In genomic region chr17:57031661-57032420, GRCm38 (mm10) we compare ENCODE assay signal across 8 mouse cellular contexts. TPM values are rescaled to one million over a fixed set of nuclear protein-coding genes. Genes with fewer than 3 reads are reported as not detected.
DNase-seq lines count a peak whose midpoint lies in the region; ATAC-seq lines count a peak whose summit lies in the region.

No protein-coding gene starts in this region.

- no peaks in the 10 kb centered on the region for H3K9me3 ChIP-seq in hindbrain, embryonic 14.5 days (ENCODE audit: control insufficient read depth, low read length)

- H3K4me1 ChIP-seq in hindbrain, embryonic 14.5 days (replicated peaks; ENCODE audit: control insufficient read depth, insufficient read depth, low read length) = peaks cover 22% of the 10 kb centered on the region

- peak overlapping the region; percentile 68 for H3K4me2 ChIP-seq in hindbrain, embryonic 14.5 days (replicated peaks)

- WGBS in hindbrain, embryonic 14.5 days = under 1% methylated on average over 38 of the region's 38 CpGs

- peaks cover 18% of the 10 kb centered on the region for H3K36me3 ChIP-seq in hindbrain, embryonic 14.5 days (replicated peaks; ENCODE audit: control insufficient read depth, insufficient read depth)

- peak overlapping the region; percentile 54 for H3K9ac ChIP-seq in hindbrain, embryonic 14.5 days

- peak overlapping the region; percentile 95 for H3K4me3 ChIP-seq in hindbrain, embryonic 14.5 days (replicated peaks; ENCODE audit: low read length)

- ATAC-seq in hindbrain, embryonic 14.5 days (ENCODE audit: low FRiP score) = peak; percentile 98

- DNase-seq in T-cell, adult 2 months (ENCODE audit: low spot score) = peak; percentile 100
- peak; percentile 98 to 99 for DNase-seq in cerebellum, postnatal 25 days
- DNase-seq in frontal cortex, postnatal 25 days (ENCODE audit: low spot score in 2 of 2) = peak; percentile 98 to 99
- peak; percentile 99 for DNase-seq in hindbrain, embryonic 14.5 days (ENCODE audit: low spot score)
- DNase-seq in layer of hippocampus, postnatal 36 days = peak; percentile 99 to 100
- peak; percentile 100 for DNase-seq in lung, postnatal 36 days
- peak; percentile 100 for DNase-seq in retina, postnatal 1 day
- peak; percentile 93 for DNase-seq in urinary bladder, postnatal 10 days (ENCODE audit: low spot score)

- H3K27ac ChIP-seq in hindbrain, embryonic 14.5 days = peak overlapping the region; percentile 77

- H3K27me3 ChIP-seq in hindbrain, embryonic 14.5 days (ENCODE audit: control insufficient read depth, insufficient read depth, low read length) = no peaks in the 10 kb centered on the region

RNA-seq across cellular contexts. Expression of gene Khsrp, which starts 0.5 kb away (rescaled TPM):
- 36.0 and 38.1 TPM in 2 replicates for polyA plus RNA-seq in hindbrain, embryonic 14.5 days (2014; fragmentation: Nextera tagmentation; extraction: Ambion mirVana)
- 100 to 1,000 TPM; 111 to 121 TPM for total RNA-seq in layer of hippocampus, postnatal 36 days (2021)

RNA-seq across cellular contexts. Expression of gene Slc25a41, which starts 9.6 kb away (rescaled TPM):
- polyA plus RNA-seq in hindbrain, embryonic 14.5 days (2014; fragmentation: Nextera tagmentation; extraction: Ambion mirVana) = not detected in 2 replicates
- not detected for total RNA-seq in layer of hippocampus, postnatal 36 days (2021)

RNA-seq across cellular contexts. Expression of gene Gm17949, which starts 20.6 kb away (rescaled TPM):
- 0.28 and 0.40 TPM in 2 replicates for polyA plus RNA-seq in hindbrain, embryonic 14.5 days (2014; fragmentation: Nextera tagmentation; extraction: Ambion mirVana)
- under 1 TPM in 1 of 2 experiments, not detected in 1; 0.30 TPM for total RNA-seq in layer of hippocampus, postnatal 36 days (2021)

RNA-seq across cellular contexts. Expression of gene Gtf2f1, which starts 20.8 kb away (rescaled TPM):
- polyA plus RNA-seq in hindbrain, embryonic 14.5 days (2014; fragmentation: Nextera tagmentation; extraction: Ambion mirVana) = 54.5 and 58.2 TPM in 2 replicates
- 10 to 100 TPM; 54.5 to 59.1 TPM for total RNA-seq in layer of hippocampus, postnatal 36 days (2021)

RNA-seq across cellular contexts. Expression of gene Crb3, which starts 27.1 kb away (rescaled TPM):
- 4.0 and 4.2 TPM in 2 replicates for polyA plus RNA-seq in hindbrain, embryonic 14.5 days (2014; fragmentation: Nextera tagmentation; extraction: Ambion mirVana)
- total RNA-seq in layer of hippocampus, postnatal 36 days (2021) = under 1 TPM; 0.47 to 0.63 TPM

Comparison
In these comparisons a context has a peak if more than half of its experiments do, and no peak if none do; other contexts are left out.
1. Peak in every context shown above with its lines: DNase-seq, ATAC-seq, H3K4me3 ChIP-seq and H3K27ac ChIP-seq.